Mouse (Mus musculus): ENCODE data around the gene Arhgef10l.
"Not testable (repeated sequence)": the region's sequence is repeated elsewhere in the genome, so short reads cannot be mapped to it uniquely, and the experiment has no call there.

Arhgef10l gene

DNA sequence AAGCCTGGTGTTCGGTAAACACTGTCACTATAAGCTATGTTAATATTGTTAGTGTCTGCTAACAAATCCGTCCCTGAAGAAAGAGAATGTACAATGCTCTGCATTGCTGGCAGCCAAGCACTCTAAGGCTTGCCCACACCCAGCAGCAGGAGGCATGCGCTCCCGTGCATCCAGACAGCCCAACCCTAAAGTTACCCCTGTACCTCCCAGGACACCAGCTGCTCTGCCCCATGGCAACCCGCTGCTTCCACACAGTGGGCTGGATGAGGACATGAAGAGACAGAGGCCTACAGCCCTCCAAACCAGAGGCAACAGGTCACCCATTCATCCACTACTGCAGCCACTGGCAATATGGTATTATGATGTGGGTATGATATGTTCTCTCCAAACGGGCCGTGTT, 60.0 kb downstream of the Arhgef10l start:
- DNase-seq (ENCODE audit: low read depth, low spot score) = no peak

DNA sequence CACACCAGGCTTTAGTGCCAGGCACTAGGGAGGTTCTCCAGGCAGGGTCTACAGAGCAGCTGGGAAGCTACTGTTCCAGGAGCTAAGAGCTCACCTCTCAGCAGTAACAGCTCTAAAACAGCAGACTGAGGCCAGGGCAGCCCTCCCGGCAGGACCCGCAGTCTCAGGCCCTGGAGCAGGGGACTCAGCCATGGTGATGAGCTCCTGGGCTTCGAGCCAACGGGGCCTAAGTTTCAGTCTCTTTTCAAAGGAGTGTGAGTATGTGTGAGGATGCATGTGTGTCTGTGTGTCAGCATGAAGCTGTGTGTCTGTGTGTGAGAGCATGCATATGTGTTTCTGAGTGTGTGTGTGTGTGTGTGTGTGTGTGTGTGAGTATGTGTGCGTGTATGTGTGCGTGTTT, 60.6 kb downstream of the Arhgef10l start:
- DNase-seq (ENCODE audit: low read depth, low spot score) = no peak

DNA sequence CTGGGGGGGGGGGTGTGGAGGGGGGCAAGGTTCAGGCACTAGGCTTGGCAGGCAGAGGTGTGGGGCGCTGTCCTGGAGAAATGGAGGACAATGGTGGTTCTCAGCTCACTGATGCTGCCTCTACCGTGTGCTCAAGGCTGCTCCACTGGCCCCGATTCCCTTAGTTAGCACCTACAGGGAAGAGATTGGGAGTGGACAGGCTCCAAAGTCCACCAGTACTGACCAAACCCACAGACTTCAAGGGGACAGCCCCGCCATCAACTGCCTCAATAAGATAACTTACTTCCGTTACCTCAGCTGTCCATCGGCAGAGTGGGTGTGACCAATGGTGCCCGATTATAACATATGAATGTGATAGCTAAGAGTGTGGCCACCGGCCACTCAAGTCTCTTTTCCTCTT, 61.3 kb downstream of the Arhgef10l start:
- no peak for DNase-seq (ENCODE audit: low read depth, low spot score)

DNA sequence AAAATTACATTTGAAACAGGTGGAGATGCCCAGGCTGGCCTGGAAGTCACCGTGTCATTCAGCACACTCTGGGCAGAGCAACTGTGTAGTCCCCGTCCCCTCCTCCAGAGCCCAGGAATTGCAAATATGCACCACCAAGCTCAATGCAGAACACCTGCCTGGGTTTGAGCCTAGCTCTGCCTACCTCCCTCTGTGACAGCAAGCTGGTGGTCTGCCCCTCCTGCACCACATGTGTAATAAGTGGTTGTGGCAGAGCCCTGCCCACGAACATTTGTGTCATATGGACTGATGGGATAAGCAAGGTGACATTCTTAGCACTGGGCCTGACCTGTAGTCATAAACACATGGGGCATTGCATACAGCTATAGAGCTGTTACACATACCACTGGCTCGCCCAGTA, 63.8 kb downstream of the Arhgef10l start:
- no peak for DNase-seq (ENCODE audit: low read depth, low spot score)

DNA sequence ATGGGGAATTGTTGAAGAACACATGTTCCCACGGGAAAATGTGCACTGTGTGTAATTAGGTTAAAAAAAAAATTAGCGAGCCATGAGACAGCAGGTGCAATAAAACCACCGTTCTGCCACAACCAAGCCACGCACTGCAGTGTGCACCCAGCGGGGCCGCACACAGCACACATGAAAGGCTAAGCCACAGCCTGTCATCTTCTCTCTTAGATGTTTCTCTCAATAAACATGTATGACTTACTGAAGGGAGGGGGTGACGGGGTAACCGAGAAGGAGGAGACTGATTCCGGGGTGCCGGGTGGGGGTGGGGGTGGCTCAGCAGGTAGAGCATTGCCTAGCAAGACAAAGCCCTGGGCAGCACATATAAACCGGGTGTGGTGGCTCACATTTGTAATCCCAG, 64.7 kb downstream of the Arhgef10l start:
- no peak for DNase-seq (ENCODE audit: low read depth, low spot score)

DNA sequence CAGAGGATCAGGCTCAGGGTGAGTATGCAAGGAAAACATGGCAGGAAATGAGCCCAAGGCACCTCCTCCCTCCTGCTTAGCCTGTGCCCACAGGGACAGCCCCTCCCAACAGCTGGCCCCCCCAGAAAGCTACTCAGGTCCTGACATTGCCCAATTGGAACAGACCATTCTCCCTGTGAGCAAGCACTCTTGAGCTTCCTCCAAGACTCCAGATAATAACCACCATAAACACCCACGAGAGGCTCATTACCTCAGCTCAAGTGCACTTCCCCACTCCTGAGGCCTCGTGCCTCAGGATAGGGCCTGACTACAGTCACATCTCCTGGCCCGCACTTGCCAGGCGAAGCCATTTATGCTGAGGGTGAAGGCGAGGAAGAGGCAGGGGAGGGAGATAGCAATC, 67.0 kb downstream of the Arhgef10l start:
- no peak for DNase-seq (ENCODE audit: low read depth, low spot score)

DNA sequence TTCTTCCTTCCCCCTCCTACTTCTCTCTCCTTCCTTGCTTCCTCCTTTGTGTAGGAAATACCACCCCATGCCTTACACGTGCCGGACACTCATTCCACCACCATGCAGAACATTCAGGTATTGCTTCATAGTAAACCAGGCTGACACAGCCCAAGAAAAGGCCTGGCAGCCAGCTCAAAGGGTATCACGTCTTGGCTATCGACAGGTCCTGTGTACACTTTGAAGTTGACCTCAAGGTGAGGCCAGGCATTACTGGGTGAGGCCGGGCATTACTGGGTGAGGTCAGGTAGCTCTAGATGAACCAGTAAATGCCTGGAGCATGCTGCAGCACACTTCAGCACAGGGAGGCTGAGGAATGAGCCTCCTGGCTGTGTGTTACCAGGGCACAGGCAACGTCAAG, 67.9 kb downstream of the Arhgef10l start:
- no peak for DNase-seq (ENCODE audit: low read depth, low spot score)

DNA sequence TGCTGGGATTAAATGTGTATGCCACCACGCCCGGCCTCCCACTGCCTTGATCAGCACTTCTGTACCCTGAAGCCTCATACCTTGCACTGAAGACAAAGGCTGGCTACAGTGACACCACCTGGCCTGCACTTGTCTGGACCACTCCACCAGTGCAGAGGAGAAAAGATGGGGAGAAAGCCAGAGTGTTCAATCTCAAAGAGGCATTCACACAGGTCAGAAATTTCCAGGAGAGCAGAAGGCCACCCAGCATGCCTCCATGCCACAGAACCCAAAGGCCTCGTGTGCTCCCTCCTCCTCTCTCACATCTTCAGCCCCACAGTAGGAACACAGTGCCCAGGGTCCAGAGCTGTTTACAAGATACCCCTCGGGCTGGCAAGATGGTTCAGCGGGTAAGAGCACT, 68.4 kb downstream of the Arhgef10l start:
- DNase-seq (ENCODE audit: low read depth, low spot score) = no peak

DNA sequence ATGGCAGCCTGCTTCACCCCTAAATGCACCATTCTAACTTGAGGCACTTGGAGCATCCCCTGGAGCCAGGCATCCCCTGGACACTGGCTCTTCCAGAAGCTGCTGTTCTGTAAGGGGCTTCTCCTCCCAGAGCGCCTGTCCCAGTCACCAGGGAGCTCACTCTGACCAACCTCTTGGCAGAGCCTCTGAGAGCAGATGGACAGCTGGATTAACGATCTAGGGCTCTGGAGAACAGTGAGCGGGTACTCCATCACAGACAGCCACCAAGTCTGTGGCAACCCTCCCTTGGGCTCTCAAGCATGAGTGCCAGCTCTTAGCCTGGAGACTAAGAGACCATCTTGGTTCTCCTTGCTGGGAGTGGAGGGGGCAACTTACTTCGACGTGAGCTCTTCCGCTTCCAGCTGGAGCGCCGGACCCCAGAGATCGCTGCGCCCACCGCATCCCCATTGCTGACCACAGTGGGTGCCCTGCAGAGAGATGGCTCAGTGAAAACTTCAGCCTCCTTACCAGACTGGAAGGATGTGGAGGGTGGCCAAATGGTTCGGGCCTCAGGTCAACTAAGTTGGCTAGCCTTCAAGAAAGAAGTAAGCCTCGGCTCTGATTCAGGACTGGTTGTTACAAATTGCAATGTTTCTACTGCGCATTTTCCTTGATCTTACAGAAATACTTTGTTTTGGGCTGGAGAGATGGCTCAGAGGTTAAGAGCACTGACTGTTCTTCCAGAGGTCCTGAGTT, 71.9 kb downstream of the Arhgef10l start:
- DNase-seq (ENCODE audit: low read depth, low spot score) = no peak

DNA sequence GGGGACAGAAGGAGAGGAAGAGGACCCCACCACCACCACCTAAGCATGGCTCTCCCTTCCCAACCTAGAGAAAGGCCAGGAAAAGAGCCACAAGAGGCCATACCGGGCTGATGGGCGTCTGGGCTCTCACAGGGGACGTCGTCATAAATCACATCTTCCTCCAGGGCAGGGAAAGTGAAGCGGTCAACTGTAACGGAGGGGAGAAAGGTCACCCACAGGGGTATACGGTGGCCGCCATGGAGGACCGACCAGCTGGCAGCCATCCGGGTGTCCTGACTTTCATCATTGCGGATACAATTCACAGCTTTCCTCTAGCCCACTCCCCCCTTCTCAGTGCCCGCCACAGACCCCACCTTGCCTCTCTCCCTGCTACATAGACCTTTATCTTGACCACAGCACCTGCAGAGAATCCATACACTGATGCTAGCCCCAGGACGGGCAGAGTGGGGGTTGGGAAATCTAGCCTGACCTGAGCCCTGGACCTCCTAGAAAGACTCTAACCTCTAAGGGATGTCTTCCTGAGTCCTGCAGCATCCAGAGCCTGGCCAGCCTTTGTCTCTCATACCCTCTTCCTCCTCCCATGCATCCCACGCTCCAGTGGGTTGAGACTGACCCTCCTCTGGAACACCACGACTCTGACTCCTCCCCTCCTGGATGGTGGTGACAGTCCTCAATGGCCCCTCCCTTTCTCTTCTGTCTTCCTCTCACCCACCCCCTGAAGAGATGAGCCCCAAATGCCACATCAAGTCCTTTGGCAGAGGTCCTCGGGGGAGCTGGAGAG, 72.6 kb downstream of the Arhgef10l start:
- no peak for DNase-seq (ENCODE audit: low read depth, low spot score)

DNA sequence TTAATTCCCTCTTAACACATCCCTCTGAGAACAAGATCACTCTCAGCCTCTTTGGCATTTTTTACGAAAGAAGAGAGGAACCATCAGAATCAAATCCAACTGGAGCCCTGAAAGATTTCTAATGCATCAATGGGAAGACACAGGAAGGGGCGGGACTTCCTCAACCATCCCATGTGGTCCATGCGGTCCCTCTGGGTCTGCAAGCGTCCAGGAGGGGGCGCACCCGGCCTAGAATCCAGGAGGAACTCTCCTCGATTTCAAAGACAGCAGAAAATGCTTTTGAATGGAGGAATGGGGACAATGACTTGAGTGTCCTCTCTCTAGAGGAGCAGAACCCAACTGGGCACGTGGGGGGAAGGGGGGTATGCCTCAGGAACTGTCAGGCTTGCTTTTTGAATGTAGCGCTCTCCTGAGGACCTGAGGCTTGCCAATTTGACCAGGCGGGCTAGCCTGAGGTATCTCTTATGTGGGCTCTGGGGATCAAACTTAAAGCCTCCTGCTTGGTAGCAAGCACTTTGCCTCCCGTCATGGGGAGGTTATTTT, 73.5 kb downstream of the Arhgef10l start:
- DNase-seq (ENCODE audit: low read depth, low spot score) = peak; percentile 40

DNA sequence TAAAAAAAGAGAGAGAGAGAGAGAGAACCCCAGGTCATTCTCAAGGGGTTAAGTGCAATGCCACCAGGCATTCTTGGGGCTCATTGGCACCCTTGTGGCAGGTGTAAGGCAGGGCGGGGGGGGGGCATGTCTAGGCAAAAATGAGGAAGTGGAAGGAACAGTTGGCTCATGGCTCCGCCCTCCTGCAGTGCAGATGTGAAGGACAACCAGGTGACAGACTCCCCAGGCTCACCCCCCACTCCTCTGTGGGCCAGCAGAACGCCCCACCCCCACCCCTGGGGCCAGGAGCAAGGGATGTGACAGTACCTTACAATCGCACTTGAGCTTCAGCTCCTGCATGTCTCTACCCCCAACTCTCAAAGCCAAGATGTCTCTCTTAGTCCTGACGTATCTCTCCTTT, 79.3 kb downstream of the Arhgef10l start:
- DNase-seq (ENCODE audit: low read depth, low spot score) = no peak

DNA sequence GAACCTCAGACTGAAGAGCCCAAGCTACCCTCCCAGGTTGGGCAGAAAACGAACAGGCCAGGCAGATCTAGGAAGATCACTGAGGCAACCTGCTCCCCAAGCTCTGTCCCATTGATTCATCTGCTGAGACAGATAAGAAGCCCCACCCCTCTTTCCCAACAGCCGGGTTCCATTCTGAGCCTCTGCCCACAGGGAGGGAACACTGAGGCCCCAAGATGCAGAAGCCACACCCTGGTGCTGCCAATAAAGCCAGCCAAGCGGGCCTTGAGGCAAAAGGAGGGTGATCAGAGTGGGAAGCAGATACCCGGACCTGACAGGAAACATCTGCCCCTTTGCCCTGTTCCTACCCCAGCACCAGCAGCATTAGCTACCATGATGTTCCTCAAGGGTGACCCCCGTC, 81.6 kb downstream of the Arhgef10l start:
- DNase-seq (ENCODE audit: low read depth, low spot score) = no peak

DNA sequence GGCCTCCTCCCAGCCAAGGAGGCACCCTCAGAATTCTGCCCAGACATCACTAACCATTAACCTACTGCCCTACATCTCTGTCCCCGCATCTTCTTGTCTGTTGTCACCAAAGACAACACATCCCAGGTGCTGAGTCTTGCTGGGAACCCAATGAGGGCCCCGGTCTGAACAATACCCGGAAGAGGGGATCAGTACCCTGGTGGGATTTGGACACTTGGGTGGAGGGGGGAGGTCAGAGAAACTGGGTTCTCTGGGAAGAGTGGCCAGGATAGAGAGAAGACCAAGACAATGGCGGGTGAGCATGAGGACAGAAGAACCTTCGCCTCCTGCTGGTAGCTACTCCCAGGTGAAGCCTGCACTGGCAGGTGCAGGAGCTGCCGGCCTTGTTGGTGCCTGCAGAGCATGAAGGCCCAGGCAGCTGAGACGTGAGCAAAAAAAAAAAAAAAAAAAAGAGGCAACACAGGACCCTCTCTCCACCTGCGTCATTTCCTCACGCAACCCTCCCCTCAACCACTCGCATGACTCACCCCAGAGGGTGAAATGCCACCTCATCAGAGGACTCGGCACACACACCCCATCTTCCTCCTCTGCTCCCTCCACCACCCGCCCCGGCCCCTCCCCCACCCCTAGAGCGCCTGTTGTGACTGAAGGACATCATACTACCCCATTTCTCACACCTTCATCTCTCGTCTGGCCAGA, 83.3 kb downstream of the Arhgef10l start:
- DNase-seq (ENCODE audit: low read depth, low spot score) = no peak

DNA sequence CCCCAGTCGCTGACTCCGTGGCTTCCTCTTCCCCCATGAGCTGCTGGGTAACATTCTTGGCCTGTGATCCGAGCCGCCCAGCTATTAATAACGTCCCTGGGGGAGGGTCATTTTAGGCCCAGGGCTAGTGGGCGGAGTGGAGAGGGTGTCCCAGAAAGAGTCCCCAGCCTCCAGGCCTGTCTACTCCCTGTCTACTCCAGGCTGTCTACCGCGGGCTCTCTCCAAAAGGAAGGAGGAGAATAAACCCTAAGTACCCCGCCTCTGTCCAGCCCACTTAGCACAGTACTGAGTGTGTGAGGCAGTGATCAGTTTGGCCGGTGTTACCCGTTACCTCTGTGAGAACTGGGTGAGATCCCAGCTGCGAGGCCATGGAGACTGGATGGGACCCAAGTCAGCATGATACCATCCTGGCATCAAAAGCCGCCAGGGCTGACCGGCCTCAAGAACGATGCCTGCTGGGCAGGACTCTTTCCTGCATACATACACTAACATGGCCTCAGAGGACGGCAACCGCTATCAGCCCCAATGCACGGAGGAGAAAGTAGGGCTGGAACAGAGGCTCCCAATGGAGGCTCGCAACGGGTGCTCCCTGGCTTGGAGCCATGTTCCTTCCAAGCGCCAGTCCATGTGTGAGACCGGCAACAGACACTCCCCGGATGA, 84.0 kb downstream of the Arhgef10l start:
- no peak for DNase-seq (ENCODE audit: low read depth, low spot score)

DNA sequence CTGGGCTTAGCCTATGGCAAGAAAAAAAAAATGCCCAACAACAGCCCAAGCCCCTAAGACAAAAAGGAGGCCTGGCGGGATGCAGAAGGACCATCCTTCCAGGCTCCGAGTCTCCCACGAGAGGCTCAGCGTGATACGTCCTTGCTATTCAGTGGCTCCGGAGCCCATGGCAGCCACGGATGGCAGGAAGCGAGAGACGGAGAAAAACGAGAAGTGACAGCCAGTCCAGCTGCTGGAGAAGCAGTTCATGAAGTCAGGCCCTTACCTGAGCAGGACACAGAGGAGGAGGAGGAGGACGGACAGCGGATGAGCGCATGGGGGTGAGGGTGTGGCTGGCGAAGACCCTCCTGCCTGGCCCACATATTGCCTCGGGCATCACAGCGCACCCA, 84.5 kb downstream of the Arhgef10l start:
- no peak for DNase-seq (ENCODE audit: low read depth, low spot score)

DNA sequence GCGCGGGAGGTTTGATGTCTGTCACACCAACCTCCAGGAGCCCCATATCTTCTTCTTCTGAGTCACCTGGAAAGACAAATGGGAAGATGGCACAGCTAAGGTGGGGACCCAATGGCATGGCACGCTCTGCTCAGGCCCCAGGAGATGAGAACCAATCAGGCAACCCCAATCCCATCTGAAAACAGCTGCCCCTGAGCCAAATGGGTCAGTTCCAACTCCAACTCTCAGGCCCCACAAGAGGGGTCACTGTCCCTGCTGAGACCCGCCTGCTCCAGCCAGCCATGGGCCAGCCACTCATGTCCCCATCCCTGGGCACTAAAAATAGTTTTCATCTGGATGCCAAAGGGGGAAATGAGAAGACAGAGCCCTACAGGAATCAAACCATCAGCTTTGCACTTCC, 84.9 kb downstream of the Arhgef10l start:
- DNase-seq (ENCODE audit: low read depth, low spot score) = no peak

DNA sequence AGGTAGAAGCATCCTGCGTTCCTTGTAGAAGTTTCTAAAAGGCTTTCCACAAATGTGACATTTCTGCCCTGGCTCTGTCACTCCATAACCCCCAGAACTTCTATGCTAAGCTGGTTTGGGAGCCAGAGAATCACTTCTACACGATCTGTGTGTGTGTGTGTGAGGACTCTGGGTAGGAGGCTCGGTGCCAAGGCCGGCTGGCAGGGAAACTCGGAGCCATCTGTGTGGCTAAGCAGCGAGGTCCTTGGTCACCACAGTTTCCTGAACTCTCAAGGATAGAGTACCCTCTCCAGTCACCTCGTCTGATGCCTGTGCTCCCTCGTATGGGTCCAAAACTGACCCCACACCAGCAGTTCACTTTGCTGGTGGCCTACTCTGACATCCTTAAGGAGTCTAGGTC, 86.2 kb downstream of the Arhgef10l start:
- no peak for DNase-seq (ENCODE audit: low read depth, low spot score)

DNA sequence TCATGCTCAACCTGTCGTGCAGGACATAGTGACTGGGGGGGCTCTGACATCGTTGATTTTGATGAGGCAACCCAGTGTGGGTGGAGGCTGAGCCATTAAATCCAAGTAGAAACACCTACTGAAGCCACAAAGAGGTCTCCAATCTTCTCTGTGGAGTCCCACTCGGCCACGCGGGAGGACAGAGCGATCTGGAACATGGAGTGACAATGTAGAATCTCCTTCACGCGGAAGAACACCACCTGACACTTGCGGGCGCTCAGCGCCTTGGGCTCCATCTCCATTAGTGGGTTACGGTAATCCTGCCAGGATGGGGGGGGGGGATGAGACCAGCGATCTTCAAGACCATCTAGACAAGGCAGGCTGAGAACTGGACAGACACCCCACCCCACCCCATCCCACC, 86.7 kb downstream of the Arhgef10l start:
- DNase-seq (ENCODE audit: low read depth, low spot score) = no peak

DNA sequence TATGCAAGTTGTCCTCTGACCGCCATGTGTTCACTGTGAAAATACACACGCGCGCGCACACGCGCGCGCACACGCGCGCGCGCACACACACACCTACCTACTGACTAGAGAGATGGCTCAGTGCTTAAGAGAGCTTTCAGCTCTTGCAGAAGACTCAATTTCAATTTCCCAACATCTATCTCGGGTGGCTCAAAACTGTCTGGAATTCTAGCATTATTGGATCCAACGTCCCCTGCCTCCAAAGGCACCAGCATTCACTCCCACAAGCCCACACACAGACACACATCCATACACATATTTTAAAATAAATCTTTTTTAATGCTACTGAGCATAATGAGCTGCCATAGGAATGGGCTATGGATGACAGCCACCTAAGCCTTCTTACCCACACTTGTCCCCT, 89.2 kb downstream of the Arhgef10l start:
- DNase-seq (ENCODE audit: low read depth, low spot score) = no peak

DNA sequence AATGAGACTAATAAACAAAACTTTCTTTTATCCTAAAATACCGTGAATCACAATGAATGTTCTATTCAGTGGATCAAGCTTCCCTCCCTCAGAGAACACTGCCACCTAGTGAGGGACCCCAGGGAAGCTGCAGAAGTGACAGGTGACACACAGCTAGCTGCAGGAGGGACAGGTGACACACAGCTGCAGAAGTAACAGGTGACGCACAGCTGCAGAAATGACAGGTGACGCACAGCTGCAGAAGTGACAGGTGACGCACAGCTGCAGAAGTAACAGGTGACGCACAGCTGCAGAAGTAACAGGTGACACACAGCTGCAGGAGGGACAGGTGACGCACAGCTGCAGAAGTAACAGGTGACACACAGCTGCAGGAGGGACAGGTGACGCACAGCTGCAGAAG, 90.9 kb downstream of the Arhgef10l start:
- DNase-seq (ENCODE audit: low read depth, low spot score) = not testable (repeated sequence)

DNA sequence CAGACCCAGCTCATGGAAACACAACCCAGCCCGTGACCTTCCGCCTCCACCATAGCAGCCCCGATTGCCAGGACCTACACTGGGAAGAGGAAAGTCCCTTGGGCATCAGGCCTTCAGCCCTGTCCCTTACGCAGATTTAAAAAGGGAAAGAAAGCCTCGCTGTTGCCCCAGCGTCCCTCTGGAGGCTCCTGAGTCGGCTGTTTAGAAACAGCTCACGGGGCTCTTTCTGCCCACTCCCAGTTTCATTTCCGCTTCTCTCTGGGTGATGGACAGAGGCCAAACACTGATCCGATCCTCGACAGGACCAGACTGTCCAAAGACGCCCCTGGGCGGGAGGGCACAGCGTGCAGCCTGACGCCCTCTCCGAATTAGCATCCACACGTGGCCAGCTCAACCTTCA, 93.4 kb downstream of the Arhgef10l start:
- no peak for DNase-seq (ENCODE audit: low read depth, low spot score)

Data from telencephalon, adult 2 months (tissue).